8 mouse cellular contexts compared by ENCODE assay signal in genomic region chr5:67778026-67778425, GRCm38 (mm10).
DNase-seq lines count a peak whose midpoint lies in the region; ATAC-seq and TF ChIP-seq lines count a peak whose summit lies in the region.

No protein-coding gene starts in this region.

- H3K4me2 ChIP-seq in forebrain, embryonic 12.5 days, result no peak overlapping the region
- H3K4me2 ChIP-seq in limb, embryonic 12.5 days, result peak overlapping the region; percentile 54
- no peak overlapping the region for H3K4me2 ChIP-seq in neural tube, embryonic 14.5 days (ENCODE audit: low read depth, low read length)

- H3K4me3 ChIP-seq in forebrain, embryonic 12.5 days (replicated peaks), result no peak overlapping the region
- H3K4me3 ChIP-seq in kidney, adult 2 months (ENCODE audit: insufficient read depth, low read depth, low read length), result peak overlapping the region; percentile 6; the same call in 1 of the 2 replicates
- H3K4me3 ChIP-seq in limb, embryonic 12.5 days (replicated peaks), result peak overlapping the region; percentile 28
- no peak overlapping the region for H3K4me3 ChIP-seq in neural tube, embryonic 14.5 days (ENCODE audit: low read depth, low read length)

- 69% methylated on average over 8 of the region's 8 CpGs for WGBS in forebrain, embryonic 12.5 days
- 39% methylated on average over 8 of the region's 8 CpGs for WGBS in kidney, adult 2 months
- WGBS in limb, embryonic 12.5 days, result 17% methylated on average over 8 of the region's 8 CpGs
- 69% methylated on average over 8 of the region's 8 CpGs for WGBS in neural tube, embryonic 14.5 days

- peaks cover 29% of the 10 kb centered on the region for H3K27me3 ChIP-seq in Patski
- H3K27me3 ChIP-seq in forebrain, embryonic 12.5 days, result no peaks in the 10 kb centered on the region
- H3K27me3 ChIP-seq in kidney, adult 2 months (replicated peaks; ENCODE audit: control insufficient read depth, insufficient read depth, low read length), result no peaks in the 10 kb centered on the region
- H3K27me3 ChIP-seq in limb, embryonic 12.5 days, result no peaks in the 10 kb centered on the region
- H3K27me3 ChIP-seq in neural tube, embryonic 14.5 days (ENCODE audit: control insufficient read depth, insufficient read depth, low read length), result no peaks in the 10 kb centered on the region

- H3K27ac ChIP-seq in forebrain, embryonic 12.5 days, result no peak overlapping the region
- no peak overlapping the region for H3K27ac ChIP-seq in kidney, adult 2 months (ENCODE audit: insufficient read depth, low read depth, low read length)
- no peak overlapping the region for H3K27ac ChIP-seq in limb, embryonic 12.5 days
- H3K27ac ChIP-seq in neural tube, embryonic 14.5 days (ENCODE audit: low read depth, low read length), result no peak overlapping the region

- DNase-seq in frontal cortex, postnatal 36 days (ENCODE audit: low spot score in 2 of 2), result peak; percentile 39 to 73
- no peak for DNase-seq in frontal cortex, postnatal 25 days (ENCODE audit: low spot score in 2 of 2)
- DNase-seq in Patski (ENCODE audit: low read depth, low spot score), result no peak
- peak; percentile 51 for DNase-seq in kidney, adult 2 months
- no peak for DNase-seq in ovary, postnatal 10 days (ENCODE audit: low spot score)

- CTCF ChIA-PET in Patski (lab: Charles Lee), result interaction anchor here (1.2 kb wide), 1 partner anchor 27 kb away, joined by 4 read pairs; no protein-coding TSS in a partner anchor

- no peak overlapping the region for H3K9ac ChIP-seq in forebrain, embryonic 12.5 days
- H3K9ac ChIP-seq in limb, embryonic 12.5 days (replicated peaks), result no peak overlapping the region; the same call in 1 of the 2 replicates
- H3K9ac ChIP-seq in neural tube, embryonic 14.5 days (replicated peaks; ENCODE audit: low read depth, low read length), result no peak overlapping the region

- H3K4me1 ChIP-seq in forebrain, embryonic 12.5 days, result no peaks in the 10 kb centered on the region
- no peaks in the 10 kb centered on the region for H3K4me1 ChIP-seq in kidney, adult 2 months (ENCODE audit: control insufficient read depth, insufficient read depth, low read length)
- H3K4me1 ChIP-seq in limb, embryonic 12.5 days (replicated peaks), result no peaks in the 10 kb centered on the region
- H3K4me1 ChIP-seq in neural tube, embryonic 14.5 days (ENCODE audit: control insufficient read depth, insufficient read depth, low read length), result no peaks in the 10 kb centered on the region

- in situ Hi-C loops in Patski (cut with MboI; ENCODE audit: low pct_unique_long_range_greater_than_20kb), result no loop called here

- TF ChIP-seq POLR2A in kidney, adult 2 months (IDR thresholded peaks at IDR 0.05; ENCODE audit: low read depth, low read length), result no peak

- 0 out of 2 replicates have a peak, but pooled peaks cover 4% of the 10 kb centered on the region for H3K36me3 ChIP-seq in forebrain, embryonic 12.5 days (replicated peaks)
- no peaks in the 10 kb centered on the region for H3K36me3 ChIP-seq in kidney, adult 2 months (ENCODE audit: control insufficient read depth, insufficient read depth, low read length)
- H3K36me3 ChIP-seq in limb, embryonic 12.5 days, result no peaks in the 10 kb centered on the region
- no peaks in the 10 kb centered on the region for H3K36me3 ChIP-seq in neural tube, embryonic 14.5 days (ENCODE audit: control insufficient read depth, insufficient read depth, low read length)

- peak; percentile 36 for TF ChIP-seq CTCF in Patski (IDR thresholded peaks at IDR 0.05)
- TF ChIP-seq CTCF in kidney, adult 2 months (conservative IDR thresholded peaks at IDR 0.05; ENCODE audit: insufficient read depth, insufficient read length, low read depth, low read length), result no peak; the same call in 1 of the 2 replicates

- POLR2A ChIA-PET in Patski (lab: Charles Lee), result no interaction called here

- ATAC-seq in Patski, result no peak
- peak; percentile 70; the same call in 1 of the 2 replicates for ATAC-seq in forebrain, embryonic 12.5 days (ENCODE audit: low FRiP score)
- ATAC-seq in limb, embryonic 12.5 days (ENCODE audit: insufficient number of reproducible peaks, insufficient read depth, low FRiP score, low TSS enrichment, low read depth), result peak; percentile 76
- ATAC-seq in neural tube, embryonic 14.5 days (ENCODE audit: low read depth), result peak; percentile 74

- H3K9me3 ChIP-seq in forebrain, embryonic 12.5 days, result no peaks in the 10 kb centered on the region
- H3K9me3 ChIP-seq in limb, embryonic 12.5 days, result no peaks in the 10 kb centered on the region
- H3K9me3 ChIP-seq in neural tube, embryonic 14.5 days (ENCODE audit: control insufficient read depth, low read length), result no peaks in the 10 kb centered on the region

Comparison
In these comparisons a context has a peak if more than half of its experiments do, and no peak if none do; other contexts are left out.
1. DNase-seq: peak in frontal cortex, postnatal 36 days (2 of 2) and kidney, adult 2 months (single experiment); none in frontal cortex, postnatal 25 days (0 of 2), Patski (single experiment) and ovary, postnatal 10 days (single experiment).
2. H3K4me3 ChIP-seq: peak in kidney, adult 2 months (single experiment) and limb, embryonic 12.5 days (single experiment); none in forebrain, embryonic 12.5 days (single experiment) and neural tube, embryonic 14.5 days (single experiment).